Mouse (Mus musculus): ENCODE measurements around the gene Zfp446. TPM values are rescaled to one million over a fixed set of nuclear protein-coding genes. Genes with fewer than 3 reads are reported as not detected.

Gene Zfp446
- total RNA-seq, 2 experiments from 2014 or later, result 7.9 to 8.1 TPM

DNA sequence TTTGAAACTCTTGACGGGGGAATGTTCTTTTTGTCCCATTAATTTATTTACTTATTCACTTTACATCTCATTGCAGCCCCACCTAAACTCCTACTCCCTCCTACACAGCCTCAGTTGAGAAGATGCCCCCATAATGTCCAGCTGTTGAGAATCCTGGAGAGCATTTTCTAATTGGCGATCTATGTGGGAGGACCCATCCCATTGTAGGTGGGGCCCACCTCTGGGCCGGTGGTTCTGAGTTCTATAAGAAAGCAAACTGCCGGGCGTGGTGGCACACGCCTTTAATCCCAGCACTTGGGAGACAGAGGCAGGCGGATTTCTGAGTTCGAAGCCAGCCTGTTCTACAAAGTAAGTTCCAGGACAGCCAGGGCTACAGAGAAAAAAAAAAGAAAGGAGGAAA is 9.3 kb downstream of the Zfp446 start:
- DNase-seq (ENCODE audit: low spot score in 2 of 2), result no peak

DNA sequence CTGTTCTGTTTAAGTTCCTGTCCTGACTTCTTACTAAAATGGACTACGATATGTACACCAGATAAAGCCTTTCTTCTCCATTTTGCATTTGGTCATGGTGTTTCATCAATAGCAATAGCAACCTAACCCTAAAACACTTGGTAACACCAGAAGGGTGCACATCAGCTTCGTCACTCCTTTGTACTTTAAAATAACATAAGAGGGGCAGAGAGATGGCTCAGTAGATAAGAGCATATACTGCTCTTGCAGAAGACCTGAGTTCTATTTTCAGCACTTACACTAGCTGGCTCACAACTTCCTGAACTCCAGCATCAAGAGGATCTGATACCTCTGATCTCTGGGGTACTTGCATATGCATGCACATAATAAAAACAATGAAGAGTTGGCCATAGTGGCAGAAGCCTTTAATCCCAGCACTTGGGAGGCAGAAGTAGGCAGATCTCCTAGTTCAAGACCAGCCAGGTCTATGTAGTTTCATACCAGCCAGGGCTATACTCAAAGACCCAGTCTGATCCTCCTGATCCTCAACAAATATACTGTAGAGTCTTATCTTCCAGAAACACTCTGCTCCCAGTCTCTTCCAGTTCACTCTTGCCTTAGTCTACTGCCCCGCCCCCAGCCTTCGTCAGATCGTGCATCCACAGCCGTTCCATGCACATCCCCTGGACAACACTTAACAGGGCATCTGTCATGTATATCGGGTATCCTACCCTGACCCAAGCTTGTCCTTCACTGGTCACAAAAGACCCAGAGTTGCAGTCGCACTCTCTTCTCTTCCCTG is 10.0 kb downstream of the Zfp446 start:
- DNase-seq (ENCODE audit: low spot score in 2 of 2), result no peak

DNA sequence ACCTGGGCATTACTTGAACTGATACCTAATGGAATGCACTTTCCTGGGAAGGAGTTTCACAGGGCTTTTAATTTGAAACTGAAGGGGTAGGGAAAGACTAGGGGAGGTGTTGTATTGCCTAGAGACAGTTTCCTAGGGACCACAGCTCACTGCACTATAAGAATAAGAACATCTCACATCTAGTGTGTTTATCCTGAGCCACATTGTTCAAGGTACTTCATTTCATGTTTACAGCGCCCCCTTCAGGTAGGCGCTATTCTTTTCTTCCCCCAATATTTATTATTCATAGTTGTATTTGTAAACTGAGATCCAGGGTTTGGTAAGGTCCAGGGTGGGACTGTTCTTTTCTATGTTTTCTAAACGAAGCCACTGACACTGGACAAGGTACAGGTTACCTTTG is 14.6 kb downstream of the Zfp446 start:
- DNase-seq (ENCODE audit: low spot score in 2 of 2), result no peak

DNA sequence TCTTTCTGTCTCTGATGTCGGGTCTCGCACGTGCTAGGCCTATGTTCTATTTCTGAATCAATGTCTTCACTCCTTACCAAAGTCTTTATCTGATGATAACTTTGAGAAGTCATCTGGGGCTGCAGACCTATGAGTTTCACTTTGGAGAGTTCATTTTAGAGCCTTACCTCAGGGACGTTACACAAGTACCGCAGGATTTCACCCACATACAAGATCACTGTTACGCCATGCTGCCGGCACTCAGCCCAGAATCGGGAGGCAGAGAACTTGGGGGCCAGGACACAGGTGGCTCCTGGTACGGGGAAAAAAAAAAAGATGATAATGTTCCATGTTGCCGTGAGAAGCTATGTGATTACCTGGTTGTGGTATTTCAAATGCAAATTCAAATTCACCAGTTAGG is 15.5 kb downstream of the Zfp446 start:
- no peak for DNase-seq (ENCODE audit: low spot score in 2 of 2)

DNA sequence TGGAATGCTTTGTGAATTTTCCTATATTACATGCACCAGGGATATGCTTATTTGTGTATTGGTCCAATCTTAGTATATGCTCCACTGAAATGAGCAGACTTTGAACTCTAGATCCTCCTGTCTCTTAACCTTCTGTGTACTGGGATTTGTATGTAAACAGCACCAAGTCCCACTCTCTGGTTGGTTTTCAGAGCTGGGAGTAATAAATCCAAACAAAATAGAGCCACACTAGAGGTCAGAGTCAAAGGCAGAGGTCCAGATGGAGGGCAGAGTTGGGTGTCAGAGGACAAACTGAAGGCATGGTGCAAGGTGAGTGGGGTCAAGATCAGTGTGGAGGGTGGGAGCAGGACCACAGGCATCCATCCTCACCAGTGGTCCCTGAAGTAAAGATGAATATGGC is 18.2 kb downstream of the Zfp446 start:
- DNase-seq (ENCODE audit: low spot score in 2 of 2), result no peak

DNA sequence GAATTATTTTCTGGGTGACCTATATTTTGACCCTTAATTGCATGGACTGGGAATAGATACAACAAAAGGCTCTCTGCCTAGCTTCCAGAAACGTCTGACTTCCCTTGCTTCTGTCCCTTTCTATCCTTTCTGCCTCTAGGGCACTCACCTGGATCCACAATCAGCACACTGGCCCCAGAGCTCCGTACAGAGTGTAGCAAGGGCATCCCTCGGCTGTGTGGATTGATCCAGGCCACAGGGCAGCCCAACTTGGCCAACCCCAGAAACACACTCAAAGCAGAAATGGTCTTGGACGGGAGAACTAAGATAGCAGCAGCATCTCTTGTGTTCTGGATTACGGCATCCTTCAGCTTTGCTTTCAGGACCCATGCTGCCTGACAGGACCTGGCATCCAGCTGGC is 19.6 kb downstream of the Zfp446 start:
- DNase-seq (ENCODE audit: low spot score in 2 of 2), result no peak

DNA sequence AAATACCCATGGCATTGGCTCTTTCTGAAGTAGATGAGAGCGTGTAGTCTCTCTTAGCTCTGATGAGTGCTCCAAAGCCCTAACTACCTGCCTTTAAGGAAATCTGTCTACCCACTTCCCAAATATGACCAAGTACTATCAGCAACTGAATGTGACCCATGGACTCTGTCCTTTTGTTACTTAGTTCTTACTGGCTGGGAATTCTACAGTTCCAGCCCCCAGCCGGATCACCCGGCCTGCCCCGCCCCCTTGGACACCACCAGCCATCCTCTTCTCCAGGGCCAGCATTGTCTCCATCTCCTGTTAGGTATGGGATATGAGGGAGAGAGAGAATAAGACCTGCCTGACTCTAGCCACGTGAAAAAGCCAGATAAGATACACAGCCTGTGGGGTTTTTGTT is 20.4 kb downstream of the Zfp446 start, which contains the start of gene Slc27a5:
TSS of gene Slc27a5 (minus strand) at position 140 of the 400 bp plus-strand sequence.
- no peak for DNase-seq (ENCODE audit: low spot score in 2 of 2)

DNA sequence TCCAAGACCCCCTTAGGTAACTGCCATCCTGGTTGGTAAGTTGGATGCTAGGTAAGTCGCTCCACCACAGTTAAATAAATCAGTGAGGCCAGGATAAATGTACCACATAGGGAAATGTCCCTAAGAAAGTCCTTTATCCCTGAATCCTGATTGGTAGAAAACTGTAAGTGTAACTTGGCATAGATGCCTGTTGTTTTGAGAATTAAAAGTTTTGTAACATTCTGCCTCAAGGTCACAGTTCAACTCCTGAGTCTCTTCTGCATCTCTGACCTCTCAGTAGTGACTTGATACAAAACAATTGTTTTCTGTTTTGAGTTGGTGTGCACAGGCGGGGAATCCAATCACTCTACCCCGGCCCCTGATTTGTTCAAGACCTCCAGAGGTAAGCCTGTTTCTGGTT is 21.2 kb downstream of the Zfp446 start, which contains the start of gene Trim28:
TSS of gene Trim28 (plus strand) at position 264 of the 400 bp plus-strand sequence.
- DNase-seq (ENCODE audit: low spot score in 2 of 2), result no peak

DNA sequence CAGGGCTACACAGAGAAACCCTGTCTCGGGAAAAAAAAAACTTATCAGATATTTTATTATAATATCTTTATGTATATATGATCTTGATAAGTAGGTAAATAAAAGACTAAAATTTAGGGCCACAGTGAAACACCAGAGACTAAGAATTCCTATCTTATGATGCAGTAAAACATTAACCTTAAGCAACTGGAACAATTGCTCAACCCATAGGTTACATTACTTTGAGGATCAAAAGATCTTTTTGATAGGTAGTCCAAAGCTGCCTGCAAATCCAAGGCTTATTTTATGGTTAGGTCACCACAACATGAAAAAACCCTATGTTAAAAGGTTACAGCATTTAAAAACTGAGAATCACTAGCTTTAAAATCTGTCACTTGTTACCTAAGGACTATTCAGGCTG is 23.9 kb downstream of the Zfp446 start:
- DNase-seq (ENCODE audit: low spot score in 2 of 2), result no peak

DNA sequence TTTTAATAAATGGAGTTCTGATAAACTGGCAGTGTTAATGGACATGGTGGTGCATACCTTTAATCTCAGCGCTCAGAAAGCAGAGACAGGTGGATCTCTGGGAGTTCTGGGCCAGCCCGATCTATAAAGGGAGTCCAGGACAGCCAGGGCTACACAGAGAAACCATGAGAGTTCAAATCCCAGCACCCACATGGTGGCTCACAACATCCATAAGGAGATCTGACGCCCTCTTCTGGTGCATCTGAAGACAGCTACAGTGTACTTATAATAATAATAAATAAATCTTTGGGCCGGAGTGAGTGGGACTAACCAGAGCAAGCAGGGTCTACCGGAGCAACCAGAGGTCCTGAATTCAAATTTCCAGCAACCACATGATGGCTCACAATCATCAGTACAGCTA is 25.7 kb downstream of the Zfp446 start:
- no peak for DNase-seq (ENCODE audit: low spot score in 2 of 2)

DNA sequence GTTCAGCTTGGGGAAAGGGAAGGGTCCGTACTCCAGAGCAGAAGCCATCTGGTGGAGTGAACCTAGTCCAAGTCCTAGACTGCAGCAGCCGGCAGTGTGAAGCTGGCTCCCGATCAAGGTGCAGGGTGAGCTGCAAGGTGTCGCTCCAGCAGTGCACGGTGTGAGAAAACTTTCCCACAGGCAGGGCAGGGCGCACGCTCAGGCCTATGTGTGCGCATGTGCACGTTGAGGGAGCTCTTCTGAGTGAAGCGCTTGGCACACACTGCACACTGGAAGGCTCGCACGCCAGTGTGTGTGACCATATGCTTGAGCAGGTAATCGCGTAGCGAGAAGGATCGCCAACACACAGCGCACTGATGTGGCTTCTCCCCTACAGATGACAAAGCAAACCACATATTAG is 28.4 kb downstream of the Zfp446 start:
- no peak for DNase-seq (ENCODE audit: low spot score in 2 of 2)

DNA sequence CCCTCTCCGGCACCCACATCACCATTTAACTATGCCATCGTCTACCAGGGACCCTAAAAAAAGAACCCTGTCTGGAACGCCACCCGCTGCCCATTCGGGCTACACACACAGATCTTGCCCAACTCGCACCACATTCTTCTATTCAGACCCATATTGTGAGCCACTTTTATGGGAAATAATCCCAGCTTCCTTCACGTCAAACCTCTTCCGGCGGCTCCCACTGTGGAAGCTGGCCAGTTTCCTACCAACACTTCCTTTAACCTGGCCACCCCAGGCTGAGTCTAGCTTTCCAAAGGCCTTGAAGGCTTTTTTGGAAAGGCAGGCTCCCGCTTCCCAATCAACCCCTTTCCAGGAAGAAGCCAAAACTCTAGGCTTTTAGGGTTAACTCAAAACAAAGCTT is 28.9 kb downstream of the Zfp446 start:
- DNase-seq (ENCODE audit: low spot score in 2 of 2), result no peak

DNA sequence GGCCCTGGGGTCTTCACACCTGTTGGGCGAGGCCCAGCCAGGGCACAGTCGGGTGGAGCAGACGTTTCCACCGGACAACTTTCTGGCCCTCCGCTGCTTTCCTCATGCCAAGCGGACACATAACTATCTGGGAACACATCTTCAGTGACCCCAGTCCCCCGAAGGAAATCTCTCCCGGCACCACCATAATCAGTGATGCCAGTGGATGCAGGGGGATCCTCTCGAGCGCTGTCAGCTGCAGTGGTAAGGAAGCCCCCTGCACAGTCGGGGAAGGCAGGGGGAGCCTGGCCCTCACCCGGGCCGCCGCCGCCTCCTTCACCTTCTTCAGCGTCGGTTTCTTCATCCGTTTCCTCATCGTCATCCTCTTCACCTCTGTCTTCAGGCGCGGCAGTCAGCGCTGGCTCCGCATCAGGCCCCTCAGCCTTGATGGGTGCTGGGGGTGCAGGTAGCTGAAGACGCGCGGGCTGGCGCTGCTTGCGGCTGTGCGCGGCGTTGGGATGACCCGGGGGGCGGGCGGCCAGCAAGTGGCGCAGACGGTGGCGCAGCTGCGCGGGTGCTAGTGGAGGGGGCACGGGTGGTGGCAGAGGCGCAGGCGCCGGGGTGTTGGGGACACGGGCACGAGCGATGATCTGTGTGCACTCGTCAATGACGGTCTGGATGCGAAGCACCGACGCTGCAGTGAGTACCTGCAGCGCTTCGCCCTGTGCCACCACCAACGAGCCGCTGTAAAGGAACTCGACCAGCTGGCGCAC is 29.9 kb downstream of the Zfp446 start:
- DNase-seq (ENCODE audit: low spot score in 2 of 2), result no peak

DNA sequence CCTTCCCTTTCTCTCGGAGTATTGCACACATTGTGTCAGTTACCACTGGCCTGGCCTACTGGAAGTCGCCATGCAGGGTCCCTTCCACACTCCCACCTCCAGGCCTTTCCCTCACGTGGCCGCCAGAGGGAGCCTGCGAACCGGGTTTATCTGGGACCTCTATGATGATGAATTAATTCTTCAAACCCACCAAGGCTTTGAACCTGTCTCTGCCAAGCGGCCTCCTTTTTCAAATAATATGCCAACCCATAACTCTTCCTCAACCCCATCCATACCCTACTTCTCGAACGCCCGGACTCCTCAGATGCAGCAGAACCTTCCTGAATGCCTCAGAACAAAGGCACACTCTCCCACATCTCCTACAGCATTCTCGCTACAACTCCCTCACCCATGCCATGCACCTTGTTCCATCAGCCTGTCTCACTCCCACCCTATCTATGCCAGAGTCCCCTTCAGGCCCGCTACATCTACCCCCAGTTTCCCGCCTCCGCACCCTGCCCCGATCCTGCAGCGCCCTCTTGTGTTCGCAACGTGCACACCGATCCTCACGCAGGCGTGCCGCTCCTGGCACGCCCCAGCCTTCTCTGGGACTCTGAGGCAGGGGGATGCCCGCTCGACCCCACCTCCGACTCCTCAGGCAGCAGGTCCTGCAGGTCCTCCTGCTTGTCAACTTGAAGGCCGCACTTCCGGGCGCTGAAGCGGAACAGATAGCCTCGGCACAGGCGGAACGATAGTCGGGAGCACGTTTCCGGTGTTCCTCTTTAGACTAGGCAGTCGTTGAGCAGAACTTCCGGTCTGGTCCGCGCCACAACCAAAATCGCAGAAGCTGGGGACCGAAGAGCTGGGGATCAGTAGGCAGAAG is 31.7 kb downstream of the Zfp446 start:
- peak; percentile 89 to 91 for DNase-seq (ENCODE audit: low spot score in 2 of 2)

DNA sequence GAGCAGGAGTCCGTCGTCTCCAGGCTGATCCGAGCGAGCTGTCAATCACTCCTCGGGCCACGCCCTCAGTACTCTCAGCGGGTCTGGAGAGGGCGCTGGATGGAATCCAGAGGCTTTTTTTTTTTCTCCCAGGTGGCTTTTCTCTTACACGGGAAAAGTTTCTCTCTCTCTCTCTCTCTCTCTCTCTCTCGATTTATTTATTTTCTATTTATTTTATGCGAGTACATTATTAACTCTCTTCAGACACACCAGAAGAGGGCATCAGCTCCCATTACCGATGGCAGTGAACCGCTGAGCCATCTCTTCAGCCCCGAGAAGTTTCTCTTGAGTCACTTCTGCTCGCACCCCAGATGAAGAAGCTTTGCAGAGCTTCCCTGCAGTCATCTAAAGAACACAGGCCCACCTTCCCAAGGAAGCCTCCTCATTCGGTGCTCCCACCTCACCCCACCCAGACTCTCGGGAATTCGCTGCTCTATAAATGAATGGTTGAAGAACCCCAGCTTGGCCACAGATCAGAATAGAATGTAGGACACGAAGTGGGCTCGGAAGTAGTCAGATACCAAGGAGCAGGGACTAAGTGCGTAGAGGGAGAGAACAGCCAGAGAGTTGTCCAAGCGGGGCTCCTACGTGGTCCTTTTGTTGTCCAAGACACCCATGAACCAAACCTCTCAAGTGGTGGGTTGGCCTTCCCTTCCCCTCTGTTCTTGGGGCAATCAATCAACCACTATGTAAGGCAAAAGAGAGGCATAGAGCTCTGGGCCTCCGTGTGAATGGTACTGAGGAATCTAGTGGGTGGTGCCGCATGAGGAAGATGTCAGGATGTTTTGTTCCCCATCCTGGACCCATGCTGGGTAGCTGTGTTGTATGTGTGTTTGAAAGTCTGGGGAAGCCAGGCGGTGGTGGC is 32.6 kb downstream of the Zfp446 start, which contains the start of gene Zbtb45:
TSS of gene Zbtb45 (minus strand) at position 30 of the 904 bp plus-strand sequence.
- DNase-seq (ENCODE audit: low spot score in 2 of 2), result no peak

DNA sequence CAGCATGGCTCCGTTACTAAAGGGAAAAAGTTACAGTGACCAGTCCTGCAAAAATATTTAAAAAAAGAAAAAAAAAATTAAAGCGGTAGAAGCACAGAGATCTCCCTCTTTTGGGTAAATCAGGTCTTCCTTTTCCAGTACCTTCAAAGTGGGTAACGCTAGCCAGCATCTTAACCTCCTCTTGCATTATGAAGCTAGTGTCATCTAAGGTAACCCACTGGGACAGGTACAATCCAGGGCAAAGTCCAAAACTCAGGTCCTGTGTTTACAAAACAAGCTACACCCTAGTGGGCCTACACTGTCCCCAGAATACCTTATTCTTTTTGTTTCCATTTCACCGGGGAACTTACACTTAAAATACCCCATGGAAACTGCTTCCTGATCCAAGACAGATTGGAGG is 36.0 kb downstream of the Zfp446 start:
- no peak for DNase-seq (ENCODE audit: low spot score in 2 of 2)

DNA sequence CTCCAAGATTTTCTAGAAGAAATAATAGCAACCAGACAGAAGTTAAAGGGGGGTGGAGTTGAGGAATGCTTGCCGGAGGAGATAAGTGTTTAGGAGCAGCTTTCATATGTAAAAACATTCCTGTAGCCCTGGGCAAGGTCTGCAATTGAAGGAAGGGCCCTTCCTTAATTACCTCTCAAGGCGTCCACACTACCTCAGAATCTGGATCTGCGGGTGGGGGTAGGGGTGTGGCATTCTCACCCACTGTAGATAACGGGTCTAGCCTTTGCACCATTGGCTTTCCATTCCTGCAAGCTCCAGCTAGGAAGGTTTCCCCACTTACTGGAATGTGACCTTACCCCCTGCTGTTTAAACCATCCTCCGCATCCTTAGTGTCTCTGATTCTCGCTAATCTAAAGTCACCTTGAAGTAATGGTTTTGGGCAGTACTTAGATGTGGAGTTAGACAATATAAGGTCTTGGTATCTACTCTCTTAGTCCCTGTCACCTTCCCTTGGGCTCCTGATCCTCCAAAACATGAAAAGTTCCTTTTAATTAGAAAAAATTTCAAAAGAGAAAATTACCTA is 36.7 kb downstream of the Zfp446 start:
- DNase-seq (ENCODE audit: low spot score in 2 of 2), result no peak

DNA sequence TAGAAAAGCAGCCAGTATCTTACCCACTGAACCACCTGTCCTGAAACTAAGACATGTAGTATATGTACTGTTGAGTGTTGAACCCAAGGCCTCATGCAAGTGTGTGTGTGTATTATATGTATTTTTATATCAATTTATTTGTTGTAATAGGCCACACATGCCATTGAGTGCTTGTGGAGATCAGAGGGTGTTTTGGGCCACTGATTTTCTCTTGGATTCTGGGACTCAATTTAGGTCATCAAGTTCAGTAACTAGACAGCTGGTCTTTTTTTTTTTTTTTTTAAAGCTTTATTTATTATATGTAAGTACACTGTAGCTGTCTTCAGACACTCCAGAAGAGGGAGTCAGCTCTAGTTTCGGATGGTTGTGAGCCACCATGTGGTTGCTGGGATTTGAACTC is 37.6 kb downstream of the Zfp446 start:
- no peak for DNase-seq (ENCODE audit: low spot score in 2 of 2)

DNA sequence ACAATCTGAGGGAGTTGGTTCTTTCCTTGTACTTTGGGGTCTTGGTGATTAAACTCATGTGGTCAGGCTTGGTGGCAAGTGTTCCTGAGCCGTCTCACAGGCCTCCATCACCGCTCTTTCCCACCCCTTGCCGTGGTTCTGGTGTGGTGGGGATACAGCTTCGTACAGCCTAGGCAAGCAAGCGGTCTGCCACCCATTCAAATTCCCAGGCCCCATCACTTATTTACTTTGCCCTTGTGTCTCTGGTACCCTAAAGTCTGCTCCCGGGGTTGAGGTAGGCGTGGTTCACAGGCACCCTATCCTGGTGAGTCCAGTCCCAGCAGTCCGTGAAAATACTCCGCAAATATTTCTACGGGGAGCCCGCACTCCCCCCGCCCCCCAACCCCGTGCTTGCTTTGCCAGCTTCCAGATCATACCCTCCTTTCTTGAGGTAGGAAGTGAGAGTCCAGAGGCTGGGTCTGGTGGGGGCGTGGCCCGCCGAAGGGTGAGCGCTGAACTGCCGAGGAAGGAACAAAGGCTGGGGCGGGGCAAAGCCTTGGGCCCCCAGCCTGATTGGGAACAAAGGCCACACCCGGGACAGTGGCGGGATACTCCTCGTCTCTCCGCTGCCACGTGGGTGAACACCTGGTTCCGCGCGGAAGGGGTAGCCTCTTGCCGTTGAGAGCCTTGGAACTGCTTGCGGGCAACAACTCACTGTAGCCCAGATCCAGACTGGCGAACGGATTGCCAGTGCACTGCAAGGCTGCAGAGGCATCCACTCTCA is 45.3 kb downstream of the Zfp446 start:
- no peak for DNase-seq (ENCODE audit: low spot score in 2 of 2)

Measured in left cerebral cortex, adult 18-20 months (tissue).